Mouse (Mus musculus) midbrain, embryonic 12.5 days (tissue): Measurements from ENCODE around the gene Npr3. TPM values are rescaled to one million over a fixed set of nuclear protein-coding genes. Genes with fewer than 3 reads are reported as not detected.

ENCODE experiments used
- ATAC-seq: fragments of 200-750 bp; cut with Nextera tagmentation; 2 replicates; pipeline ENCODE4 v1.8.0; 2017; ENCODE audit warnings: low read depth, moderate TSS enrichment, moderate library complexity; ENCODE audit not compliant: low FRiP score
- H3K27ac ChIP-seq: fragments of 300-500 bp; sonication (generic); replicated peaks from 2 replicates; pipeline ENCODE4 v1.5.1; 2016; ENCODE audit warnings: mild to moderate bottlenecking
- H3K27me3 ChIP-seq: fragments of 300-500 bp; sonication (generic); 2 replicates; pipeline ENCODE4 v1.6.1; 2016; ENCODE audit warnings: mild to moderate bottlenecking
- H3K36me3 ChIP-seq: fragments of 300-500 bp; sonication (generic); 2 replicates; pipeline ENCODE4 v1.6.1; 2016
- H3K4me1 ChIP-seq: fragments of 300-500 bp; sonication (generic); 2 replicates; pipeline ENCODE4 v1.6.1; 2016
- H3K4me2 ChIP-seq: fragments of 300-500 bp; sonication (generic); replicated peaks from 2 replicates; pipeline ENCODE4 v1.6.1; 2016; ENCODE audit warnings: mild to moderate bottlenecking, moderate library complexity
- H3K4me3 ChIP-seq: fragments of 300-500 bp; sonication (generic); 2 replicates; pipeline ENCODE4 v1.5.1; 2016; ENCODE audit warnings: mild to moderate bottlenecking
- H3K9ac ChIP-seq: fragments of 300-500 bp; sonication (generic); replicated peaks from 2 replicates; pipeline ENCODE4 v1.6.1; 2016; ENCODE audit warnings: mild to moderate bottlenecking, moderate library complexity
- H3K9me3 ChIP-seq: fragments of 300-500 bp; sonication (generic); 2 replicates; pipeline ENCODE4 v1.6.1; 2016; ENCODE audit warnings: mild to moderate bottlenecking
- WGBS: fragments of 180-500 bp; shearing (Covaris S2); methylation state at CpG from one replicate; pipeline ENCODE4 v1.1.7; 2016; 5-methylcytosine and 5-hydroxymethylcytosine counted together
- polyA plus RNA-seq: library from polyadenylated mRNA; unstranded; fragments of >200 nt; fragmentation: Nextera tagmentation; extraction: Ambion mirVana; gene quantifications from 2 replicates; pipeline ENCODE4 v1.2.1, GENCODE M21; 2016

The Npr3 gene
- polyA plus RNA-seq, 1 experiment from 2014 or later, result 3.2 TPM

DNA sequence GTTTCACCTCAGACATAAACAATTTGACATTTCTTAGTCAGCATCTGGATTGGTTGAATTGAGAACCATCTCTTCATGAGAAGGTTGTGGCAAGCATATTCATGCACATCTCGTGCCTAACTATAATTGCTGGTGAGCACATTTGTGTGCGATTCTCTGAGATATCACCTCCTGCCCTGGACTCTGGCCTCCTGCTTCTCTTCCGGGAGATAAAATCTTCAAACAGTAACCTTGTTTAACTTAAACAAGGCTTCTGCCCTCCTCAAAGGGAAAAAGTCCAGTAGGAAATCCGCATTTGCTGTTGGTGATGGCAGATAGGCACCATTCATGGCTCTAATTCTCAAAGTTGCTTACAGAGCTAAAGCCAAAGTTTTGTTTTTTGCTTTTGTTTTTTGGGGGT lies 91.5 kb downstream of the Npr3 start:
- no peaks in the 10 kb centered on the region for H3K36me3 ChIP-seq
- H3K4me2 ChIP-seq, result no peak overlapping the region
- H3K9ac ChIP-seq, result no peak overlapping the region
- no peaks in the 10 kb centered on the region for H3K9me3 ChIP-seq
- no peak overlapping the region for H3K27ac ChIP-seq
- no peaks in the 10 kb centered on the region for H3K4me1 ChIP-seq
- no peak for ATAC-seq
- 82% methylated on average over 4 of the region's 4 CpGs for WGBS
- H3K4me3 ChIP-seq, result no peak overlapping the region
- no peaks in the 10 kb centered on the region for H3K27me3 ChIP-seq

GRCm38 (mm10) chr15:11803576-11803975 lies 103.5 kb downstream of the Npr3 start:
- Histone ChIP-seq H3K9me3 (no peaks in the 10 kb centered on the region), H3K27ac (no peak overlapping the region), H3K4me3 (no peak overlapping the region), H3K4me2 (no peak overlapping the region), H3K36me3 (no peaks in the 10 kb centered on the region), H3K9ac (no peak overlapping the region), H3K4me1 (peaks cover 3% of the 10 kb centered on the region; the same call in 1 of the 2 replicates), H3K27me3 (no peaks in the 10 kb centered on the region)
- whole genome bisulfite sequencing, result 76% methylated on average over 4 of the region's 4 CpGs
- no peak for ATAC-seq

DNA sequence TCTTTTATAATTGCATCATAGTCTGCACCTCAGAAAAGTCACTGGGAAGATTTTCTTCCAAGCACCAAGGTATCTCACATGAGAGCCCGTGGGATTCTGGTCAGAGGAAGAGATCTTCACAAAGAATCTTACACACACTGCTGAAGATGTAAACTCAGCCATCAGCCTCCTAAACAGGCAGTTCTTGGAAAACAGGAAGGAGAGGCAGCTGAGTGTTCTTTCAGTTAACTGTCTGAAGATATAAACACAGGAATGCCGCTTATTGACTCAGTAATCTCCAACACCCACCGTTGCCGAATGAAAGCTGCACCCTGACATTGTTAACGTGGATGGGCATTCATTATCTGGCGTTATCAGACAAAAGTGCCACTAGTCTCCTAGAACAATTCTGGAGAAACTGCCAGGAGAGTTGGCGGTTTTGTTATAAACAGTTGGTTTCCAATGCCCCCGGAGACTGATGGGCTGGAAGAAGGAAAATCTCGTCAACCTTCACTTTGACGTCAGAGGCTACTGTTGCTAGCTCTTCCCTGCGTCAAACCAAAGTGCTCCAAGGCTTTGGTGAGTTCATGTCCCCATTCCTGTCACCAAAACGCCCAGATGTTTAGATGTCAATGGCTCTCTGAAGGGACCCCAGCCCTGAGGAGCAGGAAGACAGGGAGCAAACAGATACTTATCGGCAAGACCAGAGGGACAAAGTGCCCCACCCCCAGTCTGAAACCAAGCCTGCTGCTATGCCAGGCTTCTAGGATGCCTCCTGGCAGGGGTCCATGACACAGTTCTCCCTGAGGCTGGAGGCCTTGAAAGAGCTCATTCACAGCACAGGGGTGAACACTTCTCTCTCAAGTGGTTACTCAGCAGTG lies 105.0 kb downstream of the Npr3 start:
- no peak overlapping the region for H3K27ac ChIP-seq
- no peak for ATAC-seq
- no peaks in the 10 kb centered on the region for H3K27me3 ChIP-seq
- no peak overlapping the region for H3K4me2 ChIP-seq
- peaks cover 3% of the 10 kb centered on the region; the same call in 1 of the 2 replicates for H3K4me1 ChIP-seq
- 63% methylated on average over 13 of the region's 13 CpGs for WGBS
- no peak overlapping the region for H3K4me3 ChIP-seq
- no peaks in the 10 kb centered on the region for H3K36me3 ChIP-seq
- H3K9me3 ChIP-seq, result no peaks in the 10 kb centered on the region
- no peak overlapping the region for H3K9ac ChIP-seq

DNA sequence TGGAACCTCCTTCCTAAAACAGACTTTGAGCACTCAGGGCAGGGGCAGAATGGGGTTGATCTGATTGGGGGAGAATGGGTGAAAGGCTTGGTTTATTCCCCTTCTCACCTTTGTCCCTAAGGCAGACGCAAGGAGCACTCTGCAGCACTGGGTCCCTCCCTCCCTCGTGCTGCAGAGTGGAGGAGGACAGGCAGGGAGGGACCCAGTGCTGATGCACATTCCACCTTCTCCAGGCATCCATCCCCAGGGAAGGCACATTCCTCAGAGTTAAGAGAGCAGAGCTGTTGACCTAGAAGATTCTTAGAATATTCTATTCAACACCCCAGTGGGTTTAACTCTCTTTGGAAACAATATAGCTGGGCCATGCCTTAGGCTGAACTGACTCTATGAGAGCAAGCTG lies 112.5 kb downstream of the Npr3 start:
- no peaks in the 10 kb centered on the region for H3K4me1 ChIP-seq

More for the DNA sequence above, 112.5 kb downstream of the Npr3 start:
- H3K9ac ChIP-seq, result no peak overlapping the region
- H3K36me3 ChIP-seq, result no peaks in the 10 kb centered on the region
- H3K27me3 ChIP-seq, result no peaks in the 10 kb centered on the region
- no peaks in the 10 kb centered on the region for H3K9me3 ChIP-seq
- H3K4me2 ChIP-seq, result no peak overlapping the region
- WGBS, result 38% methylated on average over 2 of the region's 2 CpGs
- no peak overlapping the region for H3K4me3 ChIP-seq
- no peak for ATAC-seq
- no peak overlapping the region for H3K27ac ChIP-seq

Other genes with a start within 250 kb of the Npr3 start
- 641 and 665 TPM in 2 replicates for gene Sub1, start 89.7 kb upstream of the Npr3 start, polyA plus RNA-seq
- 128 and 132 TPM in 2 replicates for gene Zfr, start 210.5 kb upstream of the Npr3 start, polyA plus RNA-seq